Mouse (Mus musculus) splenic B cell, adult 2 months (primary cell): Measurements from ENCODE around the gene Apba1.

ENCODE experiments used
- DNase-seq: peaks from one replicate; pipeline ENCODE4 v3.0.0-alpha.2; 2011; ENCODE audit warnings: low read depth, low spot score
- H3K27me3 ChIP-seq: 2 replicates; pipeline ENCODE4 v1.6.1; 2012; ENCODE audit warnings: mild to moderate bottlenecking, low read length, moderate library complexity, mixed read lengths; ENCODE audit not compliant: control insufficient read depth, poor library complexity, insufficient read depth, severe bottlenecking
- H3K36me3 ChIP-seq: 2 replicates; pipeline ENCODE4 v1.6.1; 2012; ENCODE audit warnings: mild to moderate bottlenecking, low read length, moderate library complexity, mixed read lengths; ENCODE audit not compliant: control insufficient read depth, poor library complexity, insufficient read depth, severe bottlenecking

Gene Apba1

DNA sequence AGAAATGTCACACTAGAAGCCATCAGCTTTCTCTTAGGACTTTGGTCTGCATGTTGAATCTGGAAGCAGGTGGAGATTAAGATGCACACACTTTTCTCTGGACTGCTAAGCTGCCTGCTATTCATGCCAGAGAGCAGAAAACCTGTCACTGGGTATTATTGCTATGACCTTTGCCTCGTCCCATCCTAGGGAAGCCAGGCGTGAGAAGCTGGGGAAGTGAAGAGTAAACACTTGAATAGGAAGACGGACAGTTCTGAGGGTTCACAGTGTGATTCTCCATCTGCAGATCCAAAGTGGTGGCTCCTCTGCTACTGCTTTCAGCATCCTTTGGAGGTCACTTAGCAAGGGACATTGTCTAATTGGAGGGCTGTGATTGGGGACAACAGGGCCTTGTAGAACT is 63.8 kb downstream of the Apba1 start:
- H3K36me3 ChIP-seq, result no peaks in the 10 kb centered on the region
- H3K27me3 ChIP-seq, result no peaks in the 10 kb centered on the region
- no peak for DNase-seq

DNA sequence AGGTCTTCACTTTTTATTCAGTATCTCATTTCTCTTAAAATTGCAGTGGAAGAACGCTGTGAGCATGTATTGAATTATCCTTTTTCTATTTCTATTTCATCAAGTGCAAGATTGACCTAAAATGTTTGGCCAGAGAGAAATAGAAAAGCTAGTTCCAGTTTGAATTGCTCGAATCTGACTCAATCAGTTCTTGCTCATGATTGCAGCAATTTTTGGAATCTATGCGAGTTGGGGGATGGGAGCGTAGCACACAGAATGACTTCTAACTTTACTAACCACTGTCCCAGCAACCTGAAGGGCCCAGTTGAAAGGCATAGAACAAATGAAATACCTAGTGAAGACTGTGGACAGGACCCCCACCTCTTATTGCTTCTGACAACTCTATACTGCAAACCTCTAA is 64.8 kb downstream of the Apba1 start:
- DNase-seq, result no peak
- H3K27me3 ChIP-seq, result no peaks in the 10 kb centered on the region
- H3K36me3 ChIP-seq, result no peaks in the 10 kb centered on the region

DNA sequence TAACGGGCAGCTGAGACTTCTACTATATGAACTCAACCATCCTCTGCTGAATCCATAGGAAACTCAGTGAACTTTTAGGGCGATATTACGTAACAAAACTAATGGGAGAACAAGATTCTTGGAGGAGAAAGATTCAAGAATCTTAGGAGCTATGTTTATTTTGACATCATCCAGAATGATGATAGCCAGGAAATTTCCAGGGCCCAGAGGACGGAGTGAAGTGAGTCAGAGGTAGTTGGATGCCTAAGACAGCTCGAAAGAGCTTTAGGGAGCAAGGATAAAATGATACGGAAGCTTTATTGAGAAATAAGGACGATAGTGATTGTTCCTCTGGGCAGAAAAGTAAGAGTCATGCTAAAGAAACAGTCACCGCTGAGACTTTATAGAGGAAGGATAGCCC is 67.6 kb downstream of the Apba1 start:
- H3K27me3 ChIP-seq, result no peaks in the 10 kb centered on the region
- no peak for DNase-seq
- H3K36me3 ChIP-seq, result no peaks in the 10 kb centered on the region

DNA sequence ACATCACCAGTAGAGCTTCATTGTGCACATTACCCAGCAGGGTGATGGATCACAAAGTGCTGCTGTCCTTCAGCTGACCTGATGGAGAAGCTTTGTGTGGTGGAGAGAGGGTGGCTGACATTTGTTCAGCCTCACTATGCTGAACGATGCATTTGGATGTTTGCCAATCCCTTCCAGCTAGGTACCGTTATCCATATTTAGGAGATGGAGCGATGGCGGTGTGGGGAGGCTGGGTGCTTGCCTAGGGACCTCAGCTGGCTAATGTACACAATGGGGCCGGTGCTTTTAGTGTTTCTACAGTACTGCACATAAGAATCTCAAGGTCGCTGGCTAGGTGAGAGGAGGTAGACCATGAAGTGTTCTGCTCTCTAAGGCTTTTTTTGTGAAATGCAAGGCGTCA is 72.1 kb downstream of the Apba1 start:
- Histone ChIP-seq H3K27me3 (no peaks in the 10 kb centered on the region), H3K36me3 (no peaks in the 10 kb centered on the region)
- no peak for DNase-seq

- no peak for DNase-seq
- H3K36me3 ChIP-seq, result no peaks in the 10 kb centered on the region
- H3K27me3 ChIP-seq, result no peaks in the 10 kb centered on the region
Measured at GRCm38 (mm10) chr19:23833685-23834682, 75.3 kb downstream of the Apba1 start.

- Histone ChIP-seq H3K36me3 (no peaks in the 10 kb centered on the region), H3K27me3 (no peaks in the 10 kb centered on the region)
- no peak for DNase-seq
Measured at GRCm38 (mm10) chr19:23834721-23835120, 76.0 kb downstream of the Apba1 start.

DNA sequence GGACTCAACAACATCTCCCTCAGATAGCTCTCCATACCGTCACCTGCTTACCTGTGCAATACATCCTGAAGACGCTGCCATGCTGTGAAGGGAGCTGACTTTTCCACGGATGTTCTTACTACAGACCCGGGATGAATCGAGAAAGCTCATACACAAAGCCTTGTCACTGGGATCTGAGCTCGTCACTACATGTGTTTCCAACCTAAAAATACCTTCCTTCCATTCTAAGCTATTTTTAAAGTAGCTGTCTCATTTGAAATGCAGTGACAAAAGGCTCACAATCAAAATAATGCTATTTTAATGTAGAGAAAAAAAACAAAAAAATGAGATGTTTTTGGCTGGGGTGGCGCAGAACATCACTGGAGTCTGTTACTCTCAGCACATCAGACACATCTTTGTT is 97.1 kb downstream of the Apba1 start:
- no peak for DNase-seq
- H3K36me3 ChIP-seq, result no peaks in the 10 kb centered on the region
- H3K27me3 ChIP-seq, result no peaks in the 10 kb centered on the region

GRCm38 (mm10) chr19:23858091-23858490 is 99.4 kb downstream of the Apba1 start:
- no peaks in the 10 kb centered on the region for H3K27me3 ChIP-seq
- no peak for DNase-seq
- H3K36me3 ChIP-seq, result no peaks in the 10 kb centered on the region

DNA sequence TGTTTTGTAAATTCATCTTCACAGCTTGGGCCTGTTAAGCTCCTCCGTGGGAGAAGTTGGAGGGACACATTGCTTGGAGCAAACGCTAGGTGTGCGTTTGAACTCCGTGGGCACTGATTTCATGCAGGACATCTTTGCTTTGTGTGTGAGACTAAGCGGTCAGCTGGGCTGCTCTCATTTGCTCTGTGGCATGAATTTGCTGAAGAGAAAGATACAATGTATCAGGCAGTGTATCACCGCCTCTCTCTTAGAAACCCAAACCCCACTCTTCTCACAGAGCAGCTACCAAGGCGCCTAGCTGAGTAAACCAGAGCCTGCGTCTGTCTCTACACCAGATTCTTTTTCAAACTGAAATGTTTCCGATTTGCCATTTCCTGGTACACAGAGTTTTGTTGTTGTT is 100.1 kb downstream of the Apba1 start:
- DNase-seq, result no peak
- H3K36me3 ChIP-seq, result no peaks in the 10 kb centered on the region

DNA sequence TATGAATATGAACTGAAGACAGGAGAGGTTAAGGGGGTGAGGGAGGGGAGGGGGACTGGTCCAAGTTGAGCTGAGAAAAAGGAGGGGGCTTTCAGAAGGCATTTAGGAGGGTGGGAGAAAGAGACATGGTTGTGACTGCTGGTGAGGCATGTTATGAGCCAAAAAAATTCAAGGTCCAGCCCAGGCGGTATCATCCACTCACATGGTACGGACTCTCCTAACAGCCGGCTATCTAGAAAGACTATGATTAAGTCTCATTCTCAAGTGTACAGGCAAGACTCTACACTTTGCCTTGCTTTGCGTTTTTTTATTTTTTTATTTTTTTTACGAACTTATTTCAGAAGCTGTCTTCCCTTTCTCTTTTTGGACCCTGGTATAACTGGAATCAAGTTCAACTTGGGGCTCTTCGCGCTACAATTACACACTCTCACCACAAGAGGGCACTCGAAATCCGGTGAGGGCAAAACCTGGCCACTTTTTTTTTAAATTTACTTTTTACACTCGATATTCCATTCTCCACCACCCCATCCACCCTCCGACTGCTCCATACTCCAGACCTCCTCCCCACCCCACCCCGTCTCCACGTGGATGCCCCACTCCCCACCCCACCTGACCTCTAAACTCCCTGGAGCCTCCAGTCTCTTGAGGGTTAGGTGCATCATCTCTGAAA is 101.6 kb downstream of the Apba1 start:
- Histone ChIP-seq H3K27me3 (no peaks in the 10 kb centered on the region), H3K36me3 (no peaks in the 10 kb centered on the region)
- peak; percentile 27 for DNase-seq

More for the DNA sequence above, 100.1 kb downstream of the Apba1 start:
- H3K27me3 ChIP-seq, result no peaks in the 10 kb centered on the region

- H3K36me3 ChIP-seq, result no peaks in the 10 kb centered on the region
- DNase-seq, result no peak
- no peaks in the 10 kb centered on the region for H3K27me3 ChIP-seq
Measured at GRCm38 (mm10) chr19:23862736-23863135, 104.0 kb downstream of the Apba1 start.

GRCm38 (mm10) chr19:23863959-23864358 is 105.3 kb downstream of the Apba1 start:
- no peaks in the 10 kb centered on the region for H3K36me3 ChIP-seq
- DNase-seq, result no peak
- no peaks in the 10 kb centered on the region for H3K27me3 ChIP-seq

DNA sequence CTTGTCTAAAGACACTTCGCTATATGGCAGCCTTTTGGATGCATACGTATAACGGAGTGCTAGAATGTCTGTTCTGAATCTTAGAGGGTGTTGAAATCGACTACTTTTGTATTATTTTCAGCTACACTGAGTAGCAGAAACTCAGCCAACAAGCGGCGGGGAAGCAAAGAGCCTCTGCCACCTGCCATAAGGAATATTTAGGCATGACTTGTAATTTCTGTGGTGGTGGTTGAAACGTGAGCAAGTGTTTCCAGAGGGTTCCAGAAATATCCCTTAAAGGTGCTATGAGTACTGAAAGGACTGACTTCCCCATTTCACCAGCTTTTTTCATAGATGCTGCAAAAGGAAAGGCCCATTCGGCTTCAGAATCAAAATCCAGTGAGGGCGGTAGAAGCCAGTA is 107.4 kb downstream of the Apba1 start:
- DNase-seq, result no peak
- Histone ChIP-seq H3K27me3 (no peaks in the 10 kb centered on the region), H3K36me3 (no peaks in the 10 kb centered on the region)

DNA sequence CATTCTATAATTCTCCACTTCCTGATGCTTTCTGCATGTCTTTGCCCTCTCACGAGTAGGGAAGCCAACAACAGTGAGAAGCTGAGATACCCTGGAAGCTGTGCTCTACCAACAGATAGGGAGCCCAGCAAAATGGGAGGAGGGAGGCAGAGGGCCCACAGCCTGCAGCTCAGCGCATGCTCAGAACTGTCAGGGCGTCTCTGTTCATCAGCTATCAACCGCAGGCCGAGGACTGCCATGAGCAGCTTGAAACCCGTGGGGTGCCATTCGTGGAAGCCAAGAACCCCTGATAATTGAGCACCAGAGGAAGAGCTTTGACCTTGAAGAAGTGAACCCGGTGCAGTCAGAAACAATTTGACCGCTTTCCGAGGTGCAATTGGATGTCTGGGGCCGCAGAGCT is 108.4 kb downstream of the Apba1 start:
- H3K36me3 ChIP-seq, result no peaks in the 10 kb centered on the region
- DNase-seq, result no peak

GRCm38 (mm10) chr19:23867589-23867988 is 108.9 kb downstream of the Apba1 start:
- DNase-seq, result no peak
- H3K27me3 ChIP-seq, result no peaks in the 10 kb centered on the region
- H3K36me3 ChIP-seq, result no peaks in the 10 kb centered on the region

More for the DNA sequence above, 108.4 kb downstream of the Apba1 start:
- no peaks in the 10 kb centered on the region for H3K27me3 ChIP-seq
